Mouse (Mus musculus): ENCODE measurements around the gene Prame. TPM values are rescaled to one million over a fixed set of nuclear protein-coding genes. Genes with fewer than 3 reads are reported as not detected.
A peak's percentile ranks its signal among the peaks of the same experiment; 100 is the strongest.
"Not testable (repeated sequence)": the region's sequence is repeated elsewhere in the genome, so short reads cannot be mapped to it uniquely, and the experiment has no call there.

The Prame gene
- not detected for total RNA-seq (2021)
- long read RNA-seq, experiment 1: 0 reads
- long read RNA-seq, experiment 2: 0 reads

- DNase-seq: no peak
Observed at GRCm38 (mm10) chrX:135627605-135628004, at the start of gene Prame. Gene Prame, minus strand, starts transcription at chrX:135627705.

GRCm38 (mm10) chrX:135652173-135652772 lies 24.8 kb upstream of the Prame start:
- peak in 1 of 2 experiments; percentile 50 for DNase-seq

GRCm38 (mm10) chrX:135601298-135602029 lies 26.0 kb downstream of the Prame start:
- DNase-seq: peak; percentile 7 to 13

- DNase-seq: no peak
Observed at GRCm38 (mm10) chrX:135598677-135599076, 28.8 kb downstream of the Prame start, which contains the start of gene Nxf7. Gene Nxf7, minus strand, starts transcription at chrX:135598777.

GRCm38 (mm10) chrX:135598096-135598495 lies 29.4 kb downstream of the Prame start:
- no peak for DNase-seq

GRCm38 (mm10) chrX:135576412-135576811 lies 51.1 kb downstream of the Prame start:
- DNase-seq: no peak

GRCm38 (mm10) chrX:135574958-135575628 lies 52.4 kb downstream of the Prame start:
- not testable (repeated sequence) for DNase-seq

GRCm38 (mm10) chrX:135574261-135574957 lies 53.1 kb downstream of the Prame start:
- peak in 1 of 2 experiments; percentile 2 for DNase-seq

GRCm38 (mm10) chrX:135569467-135569866 lies 58.0 kb downstream of the Prame start:
- peak; percentile 43 to 63 for DNase-seq

- not testable (repeated sequence) for DNase-seq
Observed at GRCm38 (mm10) chrX:135564934-135565333, 62.6 kb downstream of the Prame start.

Other genes with a start within 250 kb of the Prame start
- not detected for gene Gm7903, start 193.9 kb downstream of the Prame start, total RNA-seq (2021)
- gene AV320801, start 133.1 kb downstream of the Prame start, total RNA-seq (2021): not detected
- not detected for gene Nxf7, start 28.9 kb downstream of the Prame start, total RNA-seq (2021)
- gene Tcp11x2, start 66.1 kb upstream of the Prame start, total RNA-seq (2021): not detected
- gene Tmsb15a, start 97.6 kb upstream of the Prame start, total RNA-seq (2021): not detected
- gene Armcx5, start 115.0 kb upstream of the Prame start, total RNA-seq (2021): 10 to 100 TPM in 1 of 2 experiments, 1 to 10 TPM in 1; 8.3 to 22.0 TPM
- gene Gprasp1, start 115.0 kb upstream of the Prame start, total RNA-seq (2021): 10 to 100 TPM; 66.3 to 85.8 TPM
- gene Bhlhb9, start 169.9 kb upstream of the Prame start, total RNA-seq (2021): 10 to 100 TPM; 16.9 to 18.2 TPM
- gene Gprasp2, start 211.3 kb upstream of the Prame start, total RNA-seq (2021): 10 to 100 TPM; 20.6 to 22.5 TPM